Mouse (Mus musculus): ENCODE results near the gene Ginm1. TPM values are rescaled to one million over a fixed set of nuclear protein-coding genes. Genes with fewer than 3 reads are reported as not detected.
A peak's percentile ranks its signal among the peaks of the same experiment; 100 is the strongest.

Ginm1 gene
- polyA plus RNA-seq, 1 experiment from 2014 or later, result 72.4 TPM

DNA sequence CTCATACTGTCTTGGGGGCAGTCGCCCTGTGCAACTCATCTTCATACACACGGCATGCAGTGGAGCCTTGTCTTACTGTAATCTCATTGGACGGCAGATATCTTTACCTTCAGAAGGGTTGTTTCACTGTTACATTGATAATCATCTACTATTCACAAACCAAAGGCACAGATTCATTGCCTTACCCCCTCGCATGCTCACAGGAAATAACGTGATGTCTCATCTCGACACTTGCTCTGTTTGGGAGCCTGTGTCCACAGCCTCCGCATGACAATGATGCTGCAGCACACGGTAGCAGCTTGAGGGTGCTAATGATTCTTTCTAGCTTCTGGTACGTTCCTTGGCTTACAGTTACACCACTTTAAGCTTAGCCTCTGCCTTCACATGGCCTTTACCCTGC lies 33.5 kb upstream of the Ginm1 start:
- Histone ChIP-seq H3K9me3 (no peaks in the 10 kb centered on the region), H3K27me3 (ENCODE audit: insufficient read depth, poor library complexity, severe bottlenecking) (no peaks in the 10 kb centered on the region), H3K36me3 (peaks cover 26% of the 10 kb centered on the region), H3K4me1 (no peaks in the 10 kb centered on the region), H3K4me3 (no peak overlapping the region), H3K27ac (no peak overlapping the region)
- DNase-seq (ENCODE audit: low spot score), result no peak
- 89% methylated on average over 9 of the region's 9 CpGs for WGBS

DNA sequence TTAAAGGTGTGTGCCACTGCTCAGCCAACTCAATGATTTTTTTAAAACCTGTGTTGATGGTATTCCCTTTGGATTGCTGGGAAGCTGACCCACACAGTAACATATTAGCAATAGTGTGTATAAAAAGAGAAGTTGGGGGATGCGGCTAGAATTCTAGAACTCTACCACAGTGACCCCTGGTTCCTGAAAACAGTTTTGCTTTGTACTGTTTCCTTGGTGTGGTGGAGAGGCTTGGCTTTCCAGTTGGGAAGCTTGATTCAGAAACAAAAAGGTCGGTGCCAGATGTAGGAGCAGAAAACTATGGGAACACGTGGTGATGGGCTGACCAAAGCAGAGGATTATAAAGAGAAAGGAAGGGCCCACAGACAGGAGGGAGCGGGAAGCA lies 32.6 kb upstream of the Ginm1 start:
- Histone ChIP-seq H3K27ac (no peak overlapping the region), H3K4me3 (no peak overlapping the region), H3K27me3 (ENCODE audit: insufficient read depth, poor library complexity, severe bottlenecking) (no peaks in the 10 kb centered on the region), H3K4me1 (no peaks in the 10 kb centered on the region), H3K36me3 (peaks cover 31% of the 10 kb centered on the region), H3K9me3 (no peaks in the 10 kb centered on the region)
- 92% methylated on average over 4 of the region's 4 CpGs for WGBS
- no peak for DNase-seq (ENCODE audit: low spot score)

DNA sequence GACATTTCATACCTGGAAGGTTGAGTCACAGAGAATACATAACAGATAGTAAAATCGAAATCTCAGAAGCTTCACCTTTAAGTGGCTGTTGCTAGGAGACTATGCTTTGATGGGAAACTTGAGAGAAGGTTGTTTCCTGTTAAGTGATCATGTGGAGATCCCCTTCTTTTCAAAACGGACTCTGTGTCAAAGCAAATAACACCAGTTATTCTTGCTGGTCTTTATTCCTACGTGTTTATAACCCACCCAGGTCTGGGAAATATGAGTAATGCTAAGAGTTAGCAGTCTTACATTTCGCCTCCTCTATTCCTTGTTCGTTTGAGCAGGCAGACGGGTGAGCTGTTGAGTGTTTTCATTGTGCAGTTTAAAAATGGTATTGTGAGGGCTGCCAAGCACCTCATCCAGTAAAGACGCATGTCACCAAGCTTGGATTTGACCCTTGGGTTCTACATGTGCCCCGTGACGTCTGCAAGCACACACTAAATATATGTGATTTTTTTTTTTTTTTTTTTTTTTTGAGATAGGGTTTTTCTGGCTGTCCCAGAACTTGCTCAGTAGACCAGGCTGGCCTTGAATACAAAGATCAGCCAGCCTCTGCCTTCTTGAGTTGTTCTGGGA lies 32.1 kb upstream of the Ginm1 start:
- no peaks in the 10 kb centered on the region for H3K27me3 ChIP-seq (ENCODE audit: insufficient read depth, poor library complexity, severe bottlenecking)
- peaks cover 34% of the 10 kb centered on the region for H3K36me3 ChIP-seq
- H3K4me3 ChIP-seq, result no peak overlapping the region
- WGBS, result 90% methylated on average over 9 of the region's 9 CpGs
- no peaks in the 10 kb centered on the region for H3K4me1 ChIP-seq
- no peaks in the 10 kb centered on the region for H3K9me3 ChIP-seq
- H3K27ac ChIP-seq, result no peak overlapping the region
- DNase-seq (ENCODE audit: low spot score), result no peak

DNA sequence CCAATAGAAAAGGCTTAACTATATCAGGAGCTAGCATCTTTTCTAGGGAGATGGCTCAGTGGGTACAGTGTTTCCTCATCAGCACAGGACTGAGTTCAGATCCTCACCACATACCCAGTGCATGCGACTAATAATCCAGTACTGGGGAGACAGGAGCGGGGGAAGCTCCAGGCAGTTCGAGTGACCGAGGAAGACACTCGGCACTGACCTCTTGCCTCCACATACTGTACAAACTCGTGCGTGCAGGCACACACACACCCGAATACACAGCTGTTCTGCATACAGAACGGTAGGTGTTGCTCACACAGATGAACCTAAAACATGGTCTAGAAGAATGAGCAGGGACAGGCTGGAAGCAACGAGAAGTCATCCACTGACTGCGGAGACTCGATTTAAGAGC lies 29.4 kb upstream of the Ginm1 start:
- H3K4me3 ChIP-seq, result no peak overlapping the region
- H3K27ac ChIP-seq, result no peak overlapping the region
- H3K27me3 ChIP-seq (ENCODE audit: insufficient read depth, poor library complexity, severe bottlenecking), result no peaks in the 10 kb centered on the region
- no peak for DNase-seq (ENCODE audit: low spot score)
- no peaks in the 10 kb centered on the region for H3K4me1 ChIP-seq
- no peaks in the 10 kb centered on the region for H3K9me3 ChIP-seq
- WGBS, result 93% methylated on average over 12 of the region's 12 CpGs
- peaks cover 48% of the 10 kb centered on the region for H3K36me3 ChIP-seq

DNA sequence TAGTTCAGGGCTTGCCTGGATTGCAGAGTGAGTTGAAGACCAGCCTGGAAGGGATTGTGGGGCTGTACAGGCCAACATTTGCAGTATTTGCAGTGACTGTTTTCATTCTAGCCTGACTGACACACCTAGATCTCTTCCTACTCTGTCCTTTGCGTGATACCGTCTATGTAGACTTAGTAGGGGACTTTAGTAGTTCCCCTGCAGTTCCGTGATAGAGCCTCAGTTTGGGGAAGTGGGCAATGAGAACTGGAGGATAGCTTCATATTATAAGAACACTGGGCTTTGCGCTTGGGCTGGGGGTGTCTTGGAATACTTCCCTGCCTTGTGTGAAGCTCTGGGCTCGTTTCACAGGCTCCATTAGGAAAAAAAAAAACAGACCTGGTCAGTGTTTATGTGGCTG lies 27.5 kb upstream of the Ginm1 start:
- Histone ChIP-seq H3K36me3 (peaks cover 63% of the 10 kb centered on the region), H3K9me3 (no peaks in the 10 kb centered on the region)
- WGBS, result 92% methylated on average over 5 of the region's 5 CpGs

DNA sequence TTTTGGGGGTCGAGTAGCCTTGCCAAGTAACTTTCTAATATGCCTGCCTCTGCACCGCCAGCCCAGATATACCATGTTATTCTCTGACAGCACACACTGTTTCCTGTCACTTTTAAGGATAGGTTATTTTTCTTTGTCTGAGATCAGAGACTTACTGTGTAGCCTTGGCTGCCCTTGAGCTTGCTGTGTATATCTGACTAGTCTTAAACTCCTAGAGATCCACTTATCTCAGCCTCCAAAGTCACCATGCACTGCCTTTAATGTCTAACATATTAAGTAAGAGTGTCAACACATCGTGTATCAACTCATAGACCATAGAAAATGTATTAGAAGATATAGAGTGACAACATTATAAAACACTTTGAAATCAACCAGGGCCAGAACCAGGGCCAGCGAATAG lies 27.0 kb upstream of the Ginm1 start:
- WGBS, result 85% methylated on average over 4 of the region's 4 CpGs
- H3K36me3 ChIP-seq, result peaks cover 67% of the 10 kb centered on the region
- no peak for DNase-seq (ENCODE audit: low spot score)

More for the DNA sequence above, 27.5 kb upstream of the Ginm1 start:
- DNase-seq (ENCODE audit: low spot score), result no peak
- Histone ChIP-seq H3K27ac (no peak overlapping the region), H3K4me3 (no peak overlapping the region), H3K4me1 (no peaks in the 10 kb centered on the region), H3K27me3 (ENCODE audit: insufficient read depth, poor library complexity, severe bottlenecking) (no peaks in the 10 kb centered on the region)

DNA sequence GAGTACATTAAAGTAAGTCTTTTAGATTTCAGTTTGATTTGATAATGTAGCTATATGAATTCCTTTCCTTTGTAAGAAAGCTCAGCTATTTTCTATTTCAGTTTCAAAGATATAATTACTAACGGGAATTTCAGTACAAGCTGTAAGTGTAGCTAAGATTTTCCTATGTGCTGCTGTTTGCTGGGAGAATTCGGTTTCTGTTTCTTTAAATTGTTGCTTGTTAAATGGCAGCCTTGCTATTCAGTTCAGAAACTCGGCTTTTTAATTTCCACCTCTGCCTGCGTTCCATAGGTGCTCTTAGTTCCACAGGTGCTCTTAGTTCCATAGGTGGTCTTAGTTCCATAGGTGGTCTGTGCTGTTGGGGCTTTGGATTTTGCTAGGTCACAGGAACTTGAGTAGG lies 26.5 kb upstream of the Ginm1 start:
- Histone ChIP-seq H3K4me3 (no peak overlapping the region), H3K9me3 (no peaks in the 10 kb centered on the region), H3K36me3 (peaks cover 72% of the 10 kb centered on the region), H3K27me3 (ENCODE audit: insufficient read depth, poor library complexity, severe bottlenecking) (no peaks in the 10 kb centered on the region), H3K27ac (no peak overlapping the region), H3K4me1 (no peaks in the 10 kb centered on the region)
- WGBS, result 90% methylated on average over 4 of the region's 4 CpGs
- DNase-seq (ENCODE audit: low spot score), result no peak

More for the DNA sequence above, 27.0 kb upstream of the Ginm1 start:
- Histone ChIP-seq H3K4me3 (no peak overlapping the region), H3K9me3 (no peaks in the 10 kb centered on the region), H3K27ac (no peak overlapping the region), H3K27me3 (ENCODE audit: insufficient read depth, poor library complexity, severe bottlenecking) (no peaks in the 10 kb centered on the region), H3K4me1 (no peaks in the 10 kb centered on the region)

DNA sequence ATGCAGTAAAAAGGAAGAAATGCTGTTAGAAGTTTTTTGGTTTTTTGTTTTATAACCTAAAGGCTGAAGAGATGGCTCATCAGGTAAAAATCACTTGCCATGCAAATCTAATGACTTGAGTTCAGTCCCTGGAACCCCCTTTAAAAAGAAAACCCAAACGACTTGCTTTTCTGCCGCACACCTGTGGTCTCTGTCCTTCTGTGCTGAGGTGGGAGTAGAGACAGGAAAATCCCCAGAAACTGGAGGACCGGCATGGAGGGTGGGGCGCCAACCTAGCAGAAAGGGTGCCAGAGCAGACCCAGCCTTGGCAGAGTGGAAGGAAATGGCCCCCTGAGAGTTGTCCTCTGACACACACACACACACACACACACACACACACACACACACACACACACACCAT lies 26.1 kb upstream of the Ginm1 start:
- no peak overlapping the region for H3K4me3 ChIP-seq
- no peak overlapping the region for H3K27ac ChIP-seq
- DNase-seq (ENCODE audit: low spot score), result no peak
- 93% methylated on average over 4 of the region's 4 CpGs for WGBS
- no peaks in the 10 kb centered on the region for H3K27me3 ChIP-seq (ENCODE audit: insufficient read depth, poor library complexity, severe bottlenecking)
- no peaks in the 10 kb centered on the region for H3K9me3 ChIP-seq
- H3K4me1 ChIP-seq, result no peaks in the 10 kb centered on the region
- H3K36me3 ChIP-seq, result peaks cover 71% of the 10 kb centered on the region

DNA sequence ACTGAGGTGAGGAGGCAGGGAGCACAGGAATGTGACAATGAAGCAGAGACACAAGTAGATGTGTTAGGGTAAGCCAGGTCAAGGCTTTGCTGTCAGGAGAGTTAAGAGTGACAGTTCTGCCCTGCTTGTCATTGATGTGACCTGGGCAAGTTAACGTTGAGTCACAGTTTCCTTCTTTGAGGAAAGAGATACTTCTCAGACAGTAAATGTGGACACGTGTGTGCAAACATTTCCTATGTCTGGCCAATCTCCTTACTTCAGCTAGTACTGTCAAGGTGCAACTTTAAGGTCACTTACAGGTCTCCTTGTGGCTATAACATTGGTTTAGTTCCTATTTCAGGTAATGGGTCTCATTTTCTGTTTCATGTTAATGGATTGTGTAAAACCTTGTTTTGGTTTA lies 23.9 kb upstream of the Ginm1 start:
- peaks cover 59% of the 10 kb centered on the region for H3K36me3 ChIP-seq
- no peaks in the 10 kb centered on the region for H3K4me1 ChIP-seq
- no peak overlapping the region for H3K27ac ChIP-seq
- H3K27me3 ChIP-seq (ENCODE audit: insufficient read depth, poor library complexity, severe bottlenecking), result no peaks in the 10 kb centered on the region
- 57% methylated on average over 2 of the region's 2 CpGs for WGBS
- no peak for DNase-seq (ENCODE audit: low spot score)
- H3K4me3 ChIP-seq, result no peak overlapping the region
- no peaks in the 10 kb centered on the region for H3K9me3 ChIP-seq

DNA sequence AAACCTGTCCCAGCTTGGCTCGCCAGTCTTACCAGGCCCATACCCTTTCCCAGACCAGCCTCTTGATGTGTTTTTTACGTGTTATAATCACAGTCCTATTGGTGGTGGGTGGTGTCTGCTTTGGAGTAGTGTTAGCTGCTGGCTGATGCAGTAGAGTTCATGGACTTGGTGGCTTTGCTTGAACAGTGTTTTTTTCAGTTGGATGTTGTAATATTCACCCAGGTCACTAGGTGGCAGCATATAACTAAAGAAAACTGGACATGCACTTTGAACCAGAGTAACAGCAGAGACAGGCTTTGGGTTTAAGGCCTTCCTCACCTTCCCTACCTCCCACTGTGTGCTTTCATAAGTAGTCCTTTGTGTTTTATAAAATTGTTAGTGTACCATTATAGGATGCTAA lies 17.3 kb upstream of the Ginm1 start:
- H3K9me3 ChIP-seq, result no peaks in the 10 kb centered on the region
- no peak for DNase-seq (ENCODE audit: low spot score)
- no peaks in the 10 kb centered on the region for H3K27me3 ChIP-seq (ENCODE audit: insufficient read depth, poor library complexity, severe bottlenecking)
- WGBS, result 51% methylated on average over 2 of the region's 2 CpGs
- peaks cover 67% of the 10 kb centered on the region for H3K36me3 ChIP-seq
- H3K4me1 ChIP-seq, result no peaks in the 10 kb centered on the region
- no peak overlapping the region for H3K27ac ChIP-seq
- no peak overlapping the region for H3K4me3 ChIP-seq

DNA sequence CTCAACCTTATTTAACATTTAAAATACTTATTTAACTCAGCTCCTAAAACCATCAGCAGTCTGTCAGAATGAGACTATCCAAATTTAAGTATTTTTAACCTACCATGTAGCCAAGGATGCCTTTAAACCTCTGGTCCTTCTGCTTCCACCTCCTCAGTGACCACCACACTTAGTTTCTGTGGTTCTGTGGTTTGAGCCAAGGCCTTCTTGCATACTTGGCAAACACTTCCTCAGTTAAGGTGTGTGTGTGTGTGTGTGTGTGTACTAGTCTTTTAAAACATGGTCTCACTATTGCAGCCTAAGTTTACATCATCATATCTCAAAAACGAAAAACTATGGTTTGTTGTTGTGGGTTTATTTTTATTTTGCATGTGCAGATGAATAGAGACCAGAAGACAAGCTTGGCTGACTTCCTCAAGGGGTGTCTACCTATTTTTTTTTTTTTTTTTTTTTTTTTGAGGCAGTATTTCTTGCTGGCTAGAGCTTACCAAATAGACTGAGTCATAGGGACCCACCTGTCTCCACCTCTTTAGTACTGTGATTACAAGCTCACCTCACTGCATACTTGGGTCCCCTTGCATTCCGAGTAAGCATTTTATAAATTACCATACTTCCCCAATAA lies 10.0 kb upstream of the Ginm1 start:
- Histone ChIP-seq H3K36me3 (peaks cover 90% of the 10 kb centered on the region), H3K9me3 (no peaks in the 10 kb centered on the region), H3K27me3 (ENCODE audit: insufficient read depth, poor library complexity, severe bottlenecking) (no peaks in the 10 kb centered on the region), H3K27ac (no peak overlapping the region), H3K4me1 (no peaks in the 10 kb centered on the region), H3K4me3 (no peak overlapping the region)
- 92% methylated on average over 2 of the region's 2 CpGs for WGBS
- no peak for DNase-seq (ENCODE audit: low spot score)

DNA sequence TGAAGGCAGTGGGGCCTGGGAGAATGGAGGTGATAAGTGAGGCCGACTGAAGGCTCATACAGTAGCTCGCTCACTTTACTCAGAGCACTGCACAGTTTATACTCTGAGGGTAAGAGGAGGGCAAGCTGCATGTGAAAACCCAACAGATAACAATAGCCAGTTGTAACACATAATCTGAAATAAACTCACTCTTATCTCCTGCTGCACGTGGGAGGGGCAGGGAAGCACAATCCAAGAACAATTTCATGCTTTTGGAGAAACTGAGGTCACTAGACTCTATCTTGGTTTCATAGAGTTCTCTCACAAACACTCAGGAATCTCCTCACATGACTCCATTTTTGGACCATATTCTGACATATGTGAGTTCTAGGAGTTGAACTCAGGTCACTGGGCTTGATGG lies 8.6 kb upstream of the Ginm1 start:
- no peaks in the 10 kb centered on the region for H3K9me3 ChIP-seq
- H3K27me3 ChIP-seq (ENCODE audit: insufficient read depth, poor library complexity, severe bottlenecking), result no peaks in the 10 kb centered on the region
- H3K4me3 ChIP-seq, result no peak overlapping the region
- no peak for DNase-seq (ENCODE audit: low spot score)
- WGBS, result 82% methylated on average over 3 of the region's 3 CpGs
- no peaks in the 10 kb centered on the region for H3K4me1 ChIP-seq
- peaks cover 94% of the 10 kb centered on the region for H3K36me3 ChIP-seq
- no peak overlapping the region for H3K27ac ChIP-seq

DNA sequence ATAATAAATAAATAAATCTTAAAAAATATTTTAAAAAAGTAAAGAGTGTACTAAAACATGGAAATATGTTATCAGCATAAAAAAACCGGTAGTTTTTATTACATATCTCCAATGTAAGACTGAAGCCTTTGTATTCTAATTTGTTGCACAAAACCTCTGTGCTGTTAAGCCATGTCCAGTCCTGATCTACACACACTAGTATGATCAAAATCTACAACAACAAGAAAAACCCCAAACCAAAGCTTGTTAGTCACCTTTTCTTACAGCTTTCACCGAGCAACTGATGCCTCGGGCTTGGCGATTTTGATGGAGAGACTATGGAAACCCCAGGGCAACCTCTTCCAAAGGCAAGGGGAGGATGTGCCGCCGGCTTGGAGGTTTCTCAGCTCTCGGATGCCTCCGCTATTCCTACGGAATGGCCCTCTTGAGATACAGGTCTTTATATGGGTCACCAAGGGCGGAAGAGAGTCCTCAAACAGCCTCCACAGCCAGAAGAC lies 322 bp downstream of the Ginm1 start:
- H3K27me3 ChIP-seq (ENCODE audit: insufficient read depth, poor library complexity, severe bottlenecking), result no peaks in the 10 kb centered on the region

DNA sequence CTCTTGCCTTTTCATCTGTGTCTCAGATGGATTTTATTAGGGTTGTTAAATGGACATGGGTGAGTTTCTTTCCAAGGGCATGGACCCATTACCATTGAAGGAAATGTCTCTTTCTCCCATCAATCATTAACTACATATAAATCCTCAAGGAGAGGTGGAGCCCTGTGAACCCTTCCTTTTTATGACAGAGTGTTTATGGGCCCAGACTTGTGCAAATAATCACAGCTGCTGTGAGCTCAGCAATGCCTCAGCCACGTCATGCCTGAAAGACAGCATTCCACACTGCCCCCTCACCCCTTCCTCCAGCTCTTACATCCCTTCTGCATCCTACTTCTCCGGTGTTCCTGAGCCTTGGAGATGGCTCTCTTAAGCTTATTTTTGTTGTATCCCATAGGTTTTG lies 5.3 kb downstream of the Ginm1 start:
- Histone ChIP-seq H3K36me3 (peaks cover 19% of the 10 kb centered on the region), H3K27me3 (ENCODE audit: insufficient read depth, poor library complexity, severe bottlenecking) (no peaks in the 10 kb centered on the region), H3K9me3 (no peaks in the 10 kb centered on the region), H3K4me3 (no peak overlapping the region), H3K4me1 (no peaks in the 10 kb centered on the region), H3K27ac (no peak overlapping the region)
- DNase-seq (ENCODE audit: low spot score), result no peak
- WGBS, result 45% methylated on average over 2 of the region's 2 CpGs

More for the DNA sequence above, 322 bp downstream of the Ginm1 start:
- H3K9me3 ChIP-seq, result no peaks in the 10 kb centered on the region
- peak overlapping the region; percentile 93 for H3K27ac ChIP-seq
- no peak for DNase-seq (ENCODE audit: low spot score)
- H3K4me3 ChIP-seq, result peak overlapping the region; percentile 79
- peaks cover 9% of the 10 kb centered on the region for H3K4me1 ChIP-seq
- peaks cover 33% of the 10 kb centered on the region for H3K36me3 ChIP-seq
- WGBS, result under 1% methylated on average over 10 of the region's 10 CpGs

All from heart, embryonic 10.5 days (tissue).